Mouse (Mus musculus): ENCODE measurements around the gene Ucp3.
"Not testable (repeated sequence)": the region's sequence is repeated elsewhere in the genome, so short reads cannot be mapped to it uniquely, and the experiment has no call there.

The Ucp3 gene

DNA sequence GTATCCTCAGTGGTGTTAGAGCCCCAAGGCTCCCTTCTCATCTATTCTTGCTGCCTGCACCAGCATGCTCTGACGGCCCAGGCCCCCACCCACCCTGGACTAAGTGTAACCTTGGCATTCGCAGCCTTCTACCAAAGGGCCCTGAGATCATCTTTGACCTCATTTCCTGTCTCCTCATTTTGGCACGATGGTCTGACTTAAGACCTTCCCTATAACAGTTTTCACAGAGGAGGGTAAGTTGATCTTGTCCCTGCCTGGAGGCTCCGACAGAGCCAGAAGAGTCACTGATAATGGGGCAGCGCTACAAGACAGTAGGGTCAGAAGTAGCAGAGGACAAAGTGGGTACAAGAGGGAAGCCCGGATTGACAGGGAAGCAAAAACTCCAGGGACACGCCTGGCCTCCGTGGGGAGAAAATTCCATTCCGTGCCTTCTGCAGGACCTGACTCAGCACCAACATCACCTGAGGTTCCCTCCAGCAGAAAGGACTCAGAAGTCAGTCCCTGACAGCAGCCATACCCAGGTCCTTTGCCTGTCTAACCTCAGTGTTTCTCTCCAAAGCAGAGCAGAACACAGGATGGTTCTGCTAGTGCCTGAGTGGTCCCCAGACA, 1.2 kb downstream of the Ucp3 start:
- DNase-seq (ENCODE audit: low spot score in 2 of 2) = no peak

DNA sequence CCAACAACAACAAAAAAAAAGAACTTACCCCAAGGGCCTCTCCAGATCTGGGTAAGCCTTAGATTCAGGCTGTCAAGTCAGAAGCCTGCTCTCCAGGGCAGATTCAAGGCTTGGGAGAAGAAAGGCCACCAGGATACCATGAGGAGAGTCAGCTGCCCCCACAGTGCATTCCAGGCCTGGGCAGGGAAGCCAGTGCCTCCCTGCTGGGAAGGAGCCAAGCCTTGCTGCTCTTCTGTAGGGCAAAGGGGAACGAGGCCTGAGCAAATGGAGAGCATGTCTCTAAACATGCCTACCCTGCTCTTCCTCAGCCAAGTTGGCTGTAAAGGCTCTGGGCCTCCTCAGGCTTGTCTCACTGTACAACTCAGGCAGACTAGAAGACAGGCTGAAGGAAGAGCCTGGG, 1.9 kb downstream of the Ucp3 start:
- DNase-seq (ENCODE audit: low spot score in 2 of 2) = no peak

DNA sequence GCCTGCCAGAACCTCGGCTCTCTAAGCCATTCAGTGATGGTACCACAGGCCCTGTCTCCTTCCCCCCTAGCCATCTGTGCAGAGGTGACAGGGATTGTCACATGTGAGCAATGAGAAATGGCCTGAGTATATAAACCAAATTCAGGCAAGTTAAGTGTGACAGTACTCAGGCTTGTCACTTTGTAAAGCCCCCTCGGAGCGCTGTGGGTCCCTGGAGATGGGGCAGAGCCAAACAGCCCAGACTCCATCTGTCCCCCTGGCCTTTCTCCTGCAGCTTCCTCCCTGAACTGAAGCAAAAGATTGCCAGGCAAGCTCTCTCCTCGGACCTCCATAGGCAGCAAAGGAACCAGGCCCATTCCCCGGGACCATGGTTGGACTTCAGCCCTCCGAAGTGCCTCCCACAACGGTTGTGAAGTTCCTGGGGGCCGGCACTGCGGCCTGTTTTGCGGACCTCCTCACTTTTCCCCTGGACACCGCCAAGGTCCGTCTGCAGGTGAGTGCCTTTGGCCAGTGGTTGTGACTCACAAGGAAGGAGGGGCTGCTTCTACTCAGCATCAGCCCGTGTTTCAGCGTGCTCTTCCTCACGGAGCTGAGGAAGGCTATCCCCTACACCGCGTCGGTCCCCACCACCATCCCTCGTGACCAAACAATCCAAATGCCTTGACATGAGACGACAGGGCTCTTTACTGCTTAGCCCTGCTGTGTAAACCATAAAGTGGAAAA, 6.5 kb downstream of the Ucp3 start:
- no peak for DNase-seq (ENCODE audit: low spot score in 2 of 2)

DNA sequence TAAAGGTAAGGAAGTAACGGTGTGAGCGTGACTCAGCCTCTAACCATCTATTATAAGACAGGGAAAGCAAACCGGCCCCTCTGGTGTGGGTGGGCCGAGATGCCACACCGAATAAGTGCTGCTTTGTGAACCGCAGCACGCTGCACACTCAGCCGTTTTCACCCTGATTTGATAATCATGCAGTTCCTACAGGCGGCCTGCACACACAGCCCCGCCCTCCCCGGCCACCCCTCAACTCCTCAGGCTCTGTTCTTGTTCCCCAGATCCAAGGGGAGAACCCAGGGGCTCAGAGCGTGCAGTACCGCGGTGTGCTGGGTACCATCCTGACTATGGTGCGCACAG, 7.0 kb downstream of the Ucp3 start:
- no peak for DNase-seq (ENCODE audit: low spot score in 2 of 2)

DNA sequence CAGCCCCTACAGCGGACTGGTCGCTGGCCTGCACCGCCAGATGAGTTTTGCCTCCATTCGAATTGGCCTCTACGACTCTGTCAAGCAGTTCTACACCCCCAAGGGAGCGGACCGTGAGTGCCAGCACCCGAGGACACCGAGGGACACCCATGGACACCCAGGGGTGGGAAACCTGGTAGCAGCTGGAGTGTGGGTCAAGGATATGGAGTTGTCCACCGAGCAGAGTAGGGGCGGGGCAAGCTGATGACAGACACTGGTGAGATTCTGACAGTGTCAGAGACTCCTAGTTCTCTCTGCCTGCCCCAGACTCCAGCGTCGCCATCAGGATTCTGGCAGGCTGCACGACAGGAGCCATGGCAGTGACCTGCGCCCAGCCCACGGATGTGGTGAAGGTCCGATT, 7.4 kb downstream of the Ucp3 start:
- DNase-seq (ENCODE audit: low spot score in 2 of 2) = no peak

DNA sequence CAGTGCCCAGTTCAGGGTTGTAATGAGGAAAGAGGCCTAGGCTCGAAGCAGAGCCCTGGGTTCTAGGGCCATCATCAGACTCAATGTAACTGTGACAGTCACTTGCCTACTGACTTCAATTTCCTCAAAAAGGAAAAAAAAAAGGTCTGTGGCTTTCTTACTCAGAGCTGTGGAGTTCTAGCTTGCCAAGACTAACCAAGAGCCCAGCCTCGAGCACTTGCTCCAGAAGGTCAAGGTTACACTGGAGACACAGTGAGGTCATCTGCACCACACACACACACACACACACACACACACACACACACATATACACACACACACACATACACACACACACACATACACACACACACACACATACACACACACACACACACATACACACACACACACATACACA, 9.3 kb downstream of the Ucp3 start:
- not testable (repeated sequence) for DNase-seq (ENCODE audit: low spot score in 2 of 2)

DNA sequence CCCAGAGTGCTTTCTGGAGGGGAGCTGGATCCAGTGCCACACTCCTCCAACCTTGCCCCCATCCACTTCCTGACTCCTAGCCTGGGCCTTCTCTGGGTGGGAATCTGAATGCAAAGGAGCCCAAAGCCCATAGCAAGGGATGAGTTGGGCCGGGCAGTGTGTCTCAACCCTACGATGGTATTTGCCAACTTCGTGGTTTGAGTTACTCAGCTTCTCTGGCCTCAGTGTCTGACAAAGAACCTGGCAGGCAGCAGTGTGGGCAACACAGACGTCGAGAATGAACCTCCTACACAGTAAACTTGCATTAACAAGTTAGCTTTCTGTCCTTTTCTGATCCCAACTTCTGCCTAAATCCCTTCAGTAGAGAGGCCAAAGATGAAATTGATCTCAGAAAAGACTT, 11.7 kb downstream of the Ucp3 start:
- no peak for DNase-seq (ENCODE audit: low spot score in 2 of 2)

DNA sequence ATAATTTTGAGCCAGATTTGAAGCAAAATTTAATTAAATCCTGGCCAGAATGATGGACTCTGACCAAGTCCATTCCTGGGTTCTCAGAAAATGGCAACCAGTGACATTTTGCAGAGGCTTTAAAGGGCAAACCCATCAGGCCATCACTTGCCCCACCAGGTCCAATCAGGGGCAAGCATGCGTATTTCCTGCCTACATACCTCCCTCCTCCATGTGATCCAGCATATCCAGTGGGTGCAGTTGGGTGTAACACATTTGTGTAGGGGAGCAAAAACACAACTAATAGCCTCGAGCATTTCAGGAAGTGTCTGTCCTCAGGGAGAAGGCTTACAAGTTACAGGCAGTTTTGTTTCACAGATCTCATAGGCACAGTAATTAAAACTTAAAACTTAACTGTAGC, 14.5 kb downstream of the Ucp3 start:
- no peak for DNase-seq (ENCODE audit: low spot score in 2 of 2)

DNA sequence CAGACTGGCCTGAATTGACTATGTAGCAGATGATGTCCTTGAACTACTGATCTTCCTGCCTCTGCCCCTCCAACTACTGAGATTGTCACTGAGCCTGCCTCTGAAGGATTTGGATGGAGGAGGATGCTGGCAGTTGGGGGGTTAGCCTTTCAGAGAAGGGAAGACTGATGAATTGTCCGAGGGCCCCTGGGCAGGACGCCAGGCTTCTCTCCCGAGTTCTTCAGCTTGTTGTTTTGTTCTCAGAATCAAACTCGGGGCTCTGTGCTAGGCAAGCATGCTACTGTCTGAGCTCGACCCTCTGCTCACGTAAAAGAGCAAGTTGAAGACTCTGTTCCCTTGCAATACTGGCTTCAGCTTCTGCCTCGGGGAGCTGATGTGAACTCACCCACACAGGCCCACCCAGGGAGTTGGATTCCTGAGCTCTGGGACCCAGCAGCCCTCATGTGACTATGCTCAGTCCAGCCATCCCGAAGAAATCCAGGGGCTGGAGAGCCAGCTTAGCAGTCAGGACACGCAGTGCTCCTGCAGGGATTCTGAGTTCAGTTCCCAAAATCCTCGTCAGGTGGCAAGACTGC, 15.8 kb downstream of the Ucp3 start:
- DNase-seq (ENCODE audit: low spot score in 2 of 2) = no peak

DNA sequence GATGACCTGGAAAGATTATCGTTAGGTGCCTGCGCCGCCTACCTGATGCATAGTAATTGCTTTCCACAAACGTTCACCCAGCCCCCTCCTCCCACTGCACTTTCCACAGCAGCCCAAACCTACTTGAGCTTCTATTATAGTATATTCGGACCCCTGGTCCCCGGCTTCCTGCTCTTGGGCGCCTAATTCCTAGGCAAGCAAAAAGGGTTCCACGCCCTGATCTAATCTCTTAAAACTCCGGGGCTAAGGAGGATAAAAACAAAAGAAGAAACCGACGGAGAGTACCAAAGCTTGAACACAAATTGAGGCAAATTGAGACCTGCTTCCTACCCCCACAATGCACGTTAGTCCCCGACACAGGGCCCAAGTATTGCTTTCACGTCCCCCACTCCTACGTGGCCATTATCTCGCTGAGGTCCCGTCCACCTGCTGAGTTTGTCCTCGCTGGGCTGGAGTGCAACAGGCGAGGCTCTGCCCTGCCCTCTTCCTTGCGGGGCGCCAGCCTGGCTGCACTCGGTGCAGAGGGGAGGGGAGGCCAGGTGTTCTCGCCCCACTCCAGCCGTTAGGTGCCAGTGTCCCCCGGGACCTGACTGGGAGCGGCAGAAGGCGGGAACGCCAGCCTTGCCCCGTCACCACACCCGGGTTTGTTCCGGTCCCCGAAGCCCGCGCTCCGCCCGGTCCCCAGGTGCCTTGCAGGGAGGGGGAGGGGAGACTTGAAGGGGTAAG, 19.8 kb downstream of the Ucp3 start:
- no peak for DNase-seq (ENCODE audit: low spot score in 2 of 2)

DNA sequence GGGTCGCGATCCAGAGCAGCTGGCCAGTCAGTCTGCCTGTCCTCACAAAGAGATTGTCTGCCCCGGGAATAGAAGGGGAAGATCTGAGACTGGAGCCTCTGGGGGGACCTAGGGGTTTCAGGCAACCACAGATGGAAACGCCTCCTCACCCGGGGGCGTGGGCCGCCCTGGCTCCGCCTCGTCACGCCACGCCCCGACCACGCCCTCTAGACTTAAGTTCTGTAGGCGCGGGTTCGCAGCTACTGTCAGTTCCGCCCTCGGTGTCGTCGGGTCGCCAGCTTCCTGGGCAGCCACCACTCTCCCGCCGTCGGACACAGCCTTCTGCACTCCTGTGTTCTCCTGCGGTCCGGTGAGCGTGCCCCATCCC, 20.3 kb downstream of the Ucp3 start, which contains the start of gene Ucp2:
Gene Ucp2 (plus strand): TSS at position 221 of the 367 bp plus-strand sequence.
- DNase-seq (ENCODE audit: low spot score in 2 of 2) = peak; percentile 97 to 98

DNA sequence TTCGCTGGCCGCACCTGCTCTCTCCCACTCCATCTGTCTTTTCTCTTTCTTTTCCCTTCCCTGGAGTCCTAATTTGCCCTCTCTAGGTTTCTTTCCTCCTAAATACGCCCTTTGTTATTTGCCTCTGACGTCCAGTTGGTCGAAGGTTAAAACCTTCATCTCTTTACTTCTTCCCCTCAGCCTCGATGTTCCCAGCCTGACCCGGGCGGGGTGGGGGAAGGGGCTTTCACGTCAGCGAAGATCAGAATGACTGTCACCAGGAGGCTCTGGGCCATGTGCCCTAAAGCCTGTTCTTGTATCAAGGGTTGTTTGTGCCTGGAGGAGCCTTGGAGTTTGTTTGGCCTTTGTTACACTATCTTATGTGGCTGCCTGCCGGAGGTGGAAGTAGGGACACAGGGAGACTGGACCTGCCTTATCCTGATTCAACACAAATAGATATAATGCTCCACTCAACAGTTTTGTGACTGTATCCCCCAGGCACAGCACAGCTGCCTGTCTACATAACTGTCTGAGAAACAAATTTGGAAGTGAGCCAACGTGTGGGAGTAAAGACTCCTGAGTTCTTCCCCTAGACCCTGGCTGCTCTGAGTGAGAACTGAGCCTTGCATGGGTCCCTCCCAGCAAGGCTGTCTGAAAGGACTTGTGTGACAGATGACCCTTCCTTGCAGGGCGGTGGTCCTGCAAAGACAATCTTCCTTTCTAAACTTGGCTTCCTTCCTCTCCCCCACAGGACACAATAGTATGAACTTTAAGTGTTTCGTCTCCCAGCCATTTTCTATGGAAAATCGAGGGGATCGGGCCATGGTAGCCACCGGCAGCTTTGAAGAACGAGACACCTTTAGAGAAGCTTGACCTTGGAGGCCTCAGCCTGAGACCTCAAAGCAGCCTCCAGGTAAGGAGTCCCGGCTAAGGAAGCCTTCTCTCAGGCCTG, 21.0 kb downstream of the Ucp3 start:
- peak in 1 of 2 experiments; percentile 24 for DNase-seq (ENCODE audit: low spot score in 2 of 2)

DNA sequence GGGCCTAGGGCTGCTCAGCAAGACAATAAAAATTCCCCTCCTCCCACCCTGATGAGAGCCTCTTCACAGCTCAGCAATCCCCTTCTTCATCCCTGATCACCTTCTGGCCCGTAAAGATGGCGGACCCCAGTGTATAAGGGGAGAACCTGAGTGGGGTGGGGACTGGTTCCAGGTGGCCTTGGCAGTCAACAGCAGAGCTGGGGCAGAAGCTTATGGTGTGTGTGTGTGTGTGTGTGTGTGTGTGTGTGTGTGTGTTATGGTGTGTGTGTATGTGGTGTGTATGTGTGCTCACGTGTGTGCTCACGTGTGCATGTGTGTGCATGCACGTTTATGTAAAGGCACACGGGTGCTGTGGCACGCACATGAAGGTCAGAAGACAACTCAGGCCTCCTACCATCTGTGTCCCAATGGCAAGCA, 21.6 kb downstream of the Ucp3 start:
- DNase-seq (ENCODE audit: low spot score in 2 of 2) = no peak

DNA sequence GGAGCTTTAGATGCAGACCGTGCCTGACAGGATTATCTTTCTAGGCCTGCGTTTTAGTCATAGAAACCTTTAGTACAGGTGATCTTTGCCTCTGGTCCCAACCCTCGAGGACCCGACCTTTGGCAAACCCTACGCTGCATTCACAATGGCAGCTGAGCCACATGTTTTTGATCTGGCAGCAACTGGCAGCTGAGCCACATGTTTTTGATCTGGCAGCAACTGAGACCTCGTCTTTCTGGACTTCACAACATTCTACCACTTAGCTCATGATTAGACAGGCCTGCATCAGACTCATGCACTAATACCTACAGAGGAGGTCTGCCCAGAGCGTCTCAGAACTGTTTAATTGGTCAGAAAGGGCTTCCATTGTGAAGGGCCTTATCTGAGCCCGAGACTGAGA, 22.3 kb downstream of the Ucp3 start:
- no peak for DNase-seq (ENCODE audit: low spot score in 2 of 2)

DNA sequence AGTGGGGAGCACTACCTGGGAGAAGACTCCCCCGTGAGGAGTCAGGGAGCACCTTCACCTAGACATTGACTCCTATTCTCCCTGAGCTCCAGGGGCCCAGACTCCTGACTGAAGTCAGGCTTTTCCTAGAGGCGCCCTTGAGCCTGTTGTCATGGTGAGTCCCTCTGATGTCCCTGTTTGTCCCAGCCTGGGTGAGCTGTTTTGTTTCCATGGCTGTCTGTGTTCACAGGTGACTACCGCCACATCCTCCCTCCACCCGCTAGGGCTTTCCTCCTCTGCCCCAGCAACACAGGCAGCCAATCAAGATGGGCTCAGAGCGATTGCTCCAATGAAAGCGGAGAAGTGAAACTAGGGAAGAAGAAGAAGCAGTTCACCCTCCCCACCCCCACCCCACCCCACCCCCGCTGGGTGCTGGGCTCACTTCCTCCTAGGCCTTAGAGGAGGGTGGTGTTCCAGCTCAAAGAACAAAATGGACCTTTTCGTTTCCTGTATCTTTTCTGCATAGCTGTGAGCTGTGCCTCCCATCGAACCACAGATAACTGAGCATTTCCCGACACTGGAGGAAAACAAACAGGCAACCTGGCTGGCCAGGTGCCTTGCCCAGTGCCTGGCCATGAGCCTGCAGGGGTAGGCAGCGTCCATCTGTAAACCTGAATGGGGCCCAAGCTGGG, 22.9 kb downstream of the Ucp3 start:
- DNase-seq (ENCODE audit: low spot score in 2 of 2) = peak; percentile 62 to 69

DNA sequence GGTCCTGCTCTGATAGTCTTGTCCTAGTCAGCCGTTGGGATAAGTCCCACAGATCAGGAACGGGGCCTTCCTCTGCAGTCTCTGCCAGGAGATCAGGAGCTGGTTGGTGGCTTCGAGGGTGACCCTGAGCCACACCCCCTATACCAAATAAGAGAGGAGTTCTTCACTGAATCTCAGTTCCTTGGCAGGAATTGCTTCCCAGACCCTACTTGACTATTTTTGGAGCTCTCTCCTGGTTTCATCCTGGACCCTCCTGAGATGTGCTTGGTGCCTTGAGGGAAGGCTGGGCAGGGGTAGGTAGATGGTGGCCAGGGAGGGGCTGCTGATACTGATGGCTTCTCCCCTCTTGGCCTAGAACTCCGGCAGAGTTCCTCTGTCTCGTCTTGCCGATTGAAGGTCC, 23.6 kb downstream of the Ucp3 start:
- no peak for DNase-seq (ENCODE audit: low spot score in 2 of 2)

DNA sequence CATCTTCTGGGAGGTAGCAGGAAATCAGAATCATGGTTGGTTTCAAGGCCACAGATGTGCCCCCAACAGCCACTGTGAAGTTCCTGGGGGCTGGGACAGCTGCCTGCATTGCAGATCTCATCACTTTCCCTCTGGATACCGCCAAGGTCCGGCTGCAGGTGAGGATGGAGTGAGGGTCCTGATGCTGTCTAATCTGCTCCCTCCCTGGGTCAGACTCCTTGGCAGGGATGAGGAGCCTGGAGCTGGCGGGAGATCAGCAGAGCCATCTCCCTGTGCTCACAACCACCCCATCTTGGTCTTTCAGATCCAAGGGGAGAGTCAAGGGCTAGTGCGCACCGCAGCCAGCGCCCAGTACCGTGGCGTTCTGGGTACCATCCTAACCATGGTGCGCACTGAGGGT, 24.0 kb downstream of the Ucp3 start:
- no peak for DNase-seq (ENCODE audit: low spot score in 2 of 2)

DNA sequence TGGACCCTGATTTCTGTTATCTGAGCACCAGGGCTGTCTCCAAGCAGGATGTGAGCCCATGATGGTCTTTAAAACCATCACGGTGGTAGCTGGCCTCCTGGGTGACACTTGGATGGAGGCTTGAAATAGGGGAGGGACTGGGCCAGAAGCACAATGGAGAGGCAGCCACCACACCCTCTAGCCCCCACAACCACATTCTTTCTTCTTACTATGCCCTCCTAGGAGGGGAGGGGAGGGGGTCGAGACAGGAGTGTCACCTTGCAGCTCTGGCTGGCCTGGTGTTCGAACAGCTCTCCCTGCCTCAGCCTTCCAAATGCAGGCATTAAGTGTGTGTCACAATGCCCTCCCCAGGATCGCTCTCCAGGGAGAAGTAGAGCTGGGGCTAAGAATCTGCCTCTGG, 24.6 kb downstream of the Ucp3 start:
- no peak for DNase-seq (ENCODE audit: low spot score in 2 of 2)

DNA sequence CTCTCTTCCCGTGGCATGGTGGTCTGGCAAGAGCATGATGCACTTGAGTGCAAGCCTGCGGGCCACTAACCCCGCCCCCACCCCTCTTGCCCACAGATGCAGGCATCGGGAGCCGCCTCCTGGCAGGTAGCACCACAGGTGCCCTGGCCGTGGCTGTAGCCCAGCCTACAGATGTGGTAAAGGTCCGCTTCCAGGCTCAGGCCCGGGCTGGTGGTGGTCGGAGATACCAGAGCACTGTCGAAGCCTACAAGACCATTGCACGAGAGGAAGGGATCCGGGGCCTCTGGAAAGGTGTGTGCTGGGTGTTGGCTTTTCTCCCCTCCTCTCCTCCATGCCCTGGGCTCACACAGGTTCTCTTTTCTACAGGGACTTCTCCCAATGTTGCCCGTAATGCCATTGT, 25.2 kb downstream of the Ucp3 start:
- DNase-seq (ENCODE audit: low spot score in 2 of 2) = no peak

DNA sequence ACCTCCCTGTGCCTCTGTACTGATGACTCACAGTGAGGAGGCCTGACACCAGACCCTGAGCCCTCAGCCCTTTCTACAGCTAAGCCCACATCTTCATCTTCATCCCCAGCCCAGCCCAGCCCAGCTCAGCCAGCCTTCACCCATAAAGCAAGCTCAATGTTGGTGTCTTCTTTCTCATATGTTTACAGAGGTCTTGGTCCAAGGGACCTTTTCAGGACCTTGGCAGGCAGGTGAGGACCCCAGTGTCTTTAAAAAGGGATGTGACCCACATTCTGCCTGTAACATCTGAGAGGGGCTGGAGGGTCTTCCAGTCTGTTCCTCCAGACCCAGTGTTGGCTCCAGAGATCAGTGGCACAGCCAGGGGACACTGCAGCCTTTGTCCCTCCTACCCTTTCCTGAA, 26.7 kb downstream of the Ucp3 start:
- no peak for DNase-seq (ENCODE audit: low spot score in 2 of 2)

DNA sequence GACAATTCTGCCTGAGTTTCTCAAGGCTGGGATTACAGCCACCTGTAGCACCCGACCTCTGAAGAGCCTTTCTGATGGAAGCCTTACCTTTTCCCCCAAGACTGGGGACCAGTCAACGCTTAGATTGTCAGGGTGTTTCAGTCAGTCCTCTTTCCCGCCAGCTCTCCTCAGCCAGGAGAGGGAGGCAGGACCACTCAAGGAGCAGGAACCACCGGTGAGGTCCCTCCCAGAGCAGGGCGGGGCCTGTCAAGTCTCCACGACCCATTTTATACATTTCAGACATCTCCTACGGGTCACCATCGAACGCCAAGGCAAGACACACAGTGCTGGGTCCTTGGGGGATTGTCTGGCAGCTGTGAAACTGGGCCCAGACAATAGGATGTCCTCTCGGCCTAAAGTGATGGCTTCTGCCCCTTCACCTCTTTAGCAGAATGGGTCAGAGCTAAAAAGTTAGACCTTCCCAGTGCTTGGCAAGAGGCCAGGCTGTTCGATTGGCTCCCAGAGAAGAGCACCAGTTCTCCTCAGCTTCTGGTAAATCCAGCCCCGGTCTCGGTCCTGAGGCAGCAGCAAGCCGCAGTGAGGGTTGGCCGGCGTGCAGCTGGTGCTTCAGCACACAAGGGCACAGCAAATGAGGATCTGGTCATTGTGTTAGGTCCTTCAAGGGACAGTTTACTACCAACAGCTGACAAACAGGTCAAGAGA, 27.6 kb downstream of the Ucp3 start:
- peak in 1 of 2 experiments; percentile 24 for DNase-seq (ENCODE audit: low spot score in 2 of 2)
